Mouse (Mus musculus) bone marrow macrophage, adult 2 months (primary cell): ENCODE measurements around the gene Pmp22.

Experiments
- CTCF ChIP-seq: IDR thresholded peaks from 2 replicates; pipeline ENCODE4 v1.5.1; 2012; ENCODE audit warnings: low read depth, mild to moderate bottlenecking, low read length, moderate library complexity
- POLR2A ChIP-seq: IDR thresholded peaks from 2 replicates; pipeline ENCODE4 v1.6.1; 2012; ENCODE audit warnings: mild to moderate bottlenecking, low read depth, low read length, borderline replicate concordance

DNA sequence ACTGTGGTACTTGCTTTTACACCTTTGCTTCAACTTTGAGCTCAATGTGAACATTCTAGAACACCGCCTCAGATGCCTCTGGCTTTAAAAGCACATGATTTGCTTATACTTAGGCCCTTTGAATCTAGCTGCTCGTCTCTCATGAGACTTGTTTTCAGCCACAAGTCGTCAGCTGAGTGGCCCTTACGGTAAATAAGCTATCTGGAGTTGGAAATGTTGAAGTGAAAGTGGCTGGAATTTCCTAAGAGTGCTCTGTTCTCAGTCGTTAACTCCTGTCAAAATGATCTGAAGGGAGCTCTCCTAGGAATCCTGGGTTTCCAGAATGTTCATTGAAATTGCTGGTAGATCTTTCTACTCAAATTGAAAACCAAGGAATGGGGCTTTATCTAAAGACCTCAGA, 23.1 kb downstream of the Pmp22 start:
- TF ChIP-seq CTCF (no peak), POLR2A (no peak)
